Mouse (Mus musculus) testis, postnatal 14 days (tissue): Measurements from ENCODE around the gene Nos1.

ENCODE experiments used
- DNase-seq: peaks from one replicate; pipeline ENCODE4 v3.0.0; 2021; ENCODE audit warnings: low spot score

Nos1 gene

DNA sequence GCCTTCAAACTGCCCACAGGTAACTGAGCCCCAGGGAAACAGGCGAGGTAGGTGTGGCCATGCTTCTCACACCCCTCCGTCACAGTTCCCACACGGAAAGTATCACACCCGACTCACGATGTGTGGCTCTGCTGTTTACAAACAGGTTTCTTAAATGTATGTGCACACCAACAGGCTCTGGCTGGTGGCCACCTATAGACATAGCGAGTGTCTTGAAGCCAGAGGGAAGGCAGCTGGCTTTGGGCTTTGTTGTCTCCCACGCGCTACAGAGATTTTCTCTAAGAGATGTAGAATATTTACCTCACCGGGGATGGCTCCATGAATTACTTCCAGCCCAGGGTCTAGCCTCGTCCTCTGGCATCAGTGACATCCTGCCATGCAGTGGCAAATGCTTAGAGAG, 118.5 kb downstream of the Nos1 start:
- DNase-seq, result no peak

GRCm38 (mm10) chr5:117900921-117901705, 120.3 kb downstream of the Nos1 start:
- no peak for DNase-seq

- DNase-seq, result no peak
These were observed 122.7 kb downstream of the Nos1 start for GRCm38 (mm10) chr5:117903534-117903933.

GRCm38 (mm10) chr5:117905728-117906127, 124.9 kb downstream of the Nos1 start:
- no peak for DNase-seq

GRCm38 (mm10) chr5:117909524-117909923, 128.7 kb downstream of the Nos1 start:
- DNase-seq, result no peak

- DNase-seq, result no peak
These were observed 135.5 kb downstream of the Nos1 start for GRCm38 (mm10) chr5:117916349-117916748.

DNA sequence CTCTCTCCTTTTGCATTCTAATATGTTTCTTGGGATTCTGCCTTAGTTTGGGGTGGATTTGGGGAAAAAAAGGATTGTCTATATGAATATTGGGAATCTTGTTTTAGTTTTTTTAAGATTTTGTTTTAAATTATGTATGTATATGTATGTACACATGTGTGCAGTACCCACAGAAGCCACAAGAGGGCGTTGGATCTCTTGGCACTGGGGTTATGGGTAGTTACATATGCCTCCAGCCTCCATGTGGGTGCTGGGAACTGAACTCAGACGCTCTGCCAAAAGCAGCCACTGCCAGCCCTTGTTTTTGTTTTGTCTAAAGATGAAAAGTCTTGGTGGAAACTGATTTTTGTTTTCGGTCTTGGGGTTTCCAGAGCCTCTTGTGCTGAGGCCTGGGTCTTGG, 136.1 kb downstream of the Nos1 start:
- peak; percentile 31 for DNase-seq

DNA sequence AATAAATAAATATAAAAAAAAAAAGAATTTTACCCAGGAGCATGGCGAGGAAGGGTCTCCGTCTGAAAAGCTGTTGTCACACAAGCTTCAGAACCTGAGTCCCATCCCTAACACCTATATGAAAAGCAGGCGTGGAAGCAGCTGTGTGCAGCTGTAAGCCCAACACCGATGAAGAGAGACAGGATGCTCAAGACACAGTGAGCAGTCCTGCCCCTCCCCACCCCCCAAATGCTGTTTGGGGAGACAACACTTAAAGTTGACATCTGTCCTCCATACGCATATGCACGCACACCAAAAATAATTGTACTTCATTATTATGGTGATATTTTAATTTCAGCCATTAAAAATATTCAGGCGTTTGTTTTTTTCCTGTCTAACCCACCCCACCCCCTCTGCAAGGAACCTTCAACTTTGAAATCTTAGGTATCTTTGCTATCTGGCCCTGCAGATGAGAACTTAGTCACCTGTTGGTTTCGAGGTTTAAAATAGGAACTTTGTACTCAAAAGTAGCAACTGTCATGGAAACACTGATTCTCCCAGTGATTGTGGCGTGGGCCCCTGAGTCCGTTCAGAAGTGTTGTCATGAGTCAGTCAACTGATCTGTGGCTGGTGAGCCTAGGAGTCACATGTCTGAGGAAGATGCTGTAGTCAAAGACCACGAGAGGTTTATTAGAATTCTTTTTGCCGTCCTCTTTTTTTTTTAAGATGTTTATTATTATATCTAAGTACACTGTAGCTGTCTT, 141.1 kb downstream of the Nos1 start:
- DNase-seq, result no peak

- no peak for DNase-seq
These were observed 142.9 kb downstream of the Nos1 start for GRCm38 (mm10) chr5:117923688-117924087.

GRCm38 (mm10) chr5:117928553-117928952, 147.7 kb downstream of the Nos1 start:
- no peak for DNase-seq

GRCm38 (mm10) chr5:117932222-117932621, 151.4 kb downstream of the Nos1 start:
- DNase-seq, result no peak

GRCm38 (mm10) chr5:117932862-117933261, 152.0 kb downstream of the Nos1 start:
- DNase-seq, result peak; percentile 78

DNA sequence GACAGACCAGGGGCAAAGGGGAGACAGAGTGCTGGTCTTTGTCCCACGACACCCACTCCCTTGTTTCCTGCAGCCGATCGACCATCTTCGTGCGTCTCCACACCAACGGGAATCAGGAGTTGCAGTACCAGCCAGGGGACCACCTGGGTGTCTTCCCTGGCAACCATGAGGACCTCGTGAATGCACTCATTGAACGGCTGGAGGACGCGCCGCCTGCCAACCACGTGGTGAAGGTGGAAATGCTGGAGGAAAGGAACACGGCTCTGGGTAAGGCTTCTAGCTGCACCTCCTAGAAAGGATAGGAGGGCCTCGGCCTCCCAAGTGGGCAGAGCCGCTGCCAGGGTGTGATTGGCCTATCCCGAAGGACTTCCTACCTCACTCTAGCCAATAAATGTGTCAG, 155.5 kb downstream of the Nos1 start:
- DNase-seq, result no peak

- DNase-seq, result no peak
These were observed 156.4 kb downstream of the Nos1 start for GRCm38 (mm10) chr5:117937186-117937585.

GRCm38 (mm10) chr5:117938182-117938581, 157.3 kb downstream of the Nos1 start:
- DNase-seq, result peak; percentile 60

- DNase-seq, result no peak
These were observed 158.6 kb downstream of the Nos1 start for GRCm38 (mm10) chr5:117939402-117939801.

- no peak for DNase-seq
These were observed 160.7 kb downstream of the Nos1 start for GRCm38 (mm10) chr5:117941552-117941951.

- DNase-seq, result no peak
These were observed 165.8 kb downstream of the Nos1 start for GRCm38 (mm10) chr5:117946605-117947004.

GRCm38 (mm10) chr5:117949393-117949792, 168.6 kb downstream of the Nos1 start:
- DNase-seq, result peak; percentile 29

GRCm38 (mm10) chr5:117953893-117954292, 173.1 kb downstream of the Nos1 start:
- DNase-seq, result no peak

DNA sequence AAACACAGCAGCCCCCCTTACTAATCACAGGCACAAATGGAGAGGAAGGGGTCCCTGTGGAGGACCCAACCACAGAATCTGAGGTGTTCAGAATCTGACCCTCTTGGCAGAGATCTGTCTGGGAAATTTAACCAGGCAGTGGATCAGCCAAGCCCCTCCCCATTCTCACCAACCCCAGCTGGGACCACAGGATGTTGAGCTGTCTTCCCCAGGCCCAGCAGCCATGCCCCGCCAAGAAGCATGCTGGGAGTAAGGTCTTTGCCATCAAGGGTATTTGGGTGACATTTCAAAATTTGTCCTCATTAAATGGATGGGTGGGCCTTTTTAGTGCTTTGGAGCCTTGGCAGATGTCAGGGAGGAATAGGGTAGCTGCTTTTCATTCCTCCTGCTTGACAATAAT, 173.6 kb downstream of the Nos1 start:
- no peak for DNase-seq

GRCm38 (mm10) chr5:117955675-117956420, 175.0 kb downstream of the Nos1 start:
- DNase-seq, result peak; percentile 48

GRCm38 (mm10) chr5:117964750-117965149, 183.9 kb downstream of the Nos1 start:
- peak; percentile 52 for DNase-seq
